Mouse (Mus musculus): Measurements from ENCODE around the gene Cdh4. TPM values are rescaled to one million over a fixed set of nuclear protein-coding genes. Genes with fewer than 3 reads are reported as not detected.
A peak's percentile ranks its signal among the peaks of the same experiment; 100 is the strongest.

The Cdh4 gene
- polyA plus RNA-seq, 1 experiment from 2014 or later = 57.4 TPM

DNA sequence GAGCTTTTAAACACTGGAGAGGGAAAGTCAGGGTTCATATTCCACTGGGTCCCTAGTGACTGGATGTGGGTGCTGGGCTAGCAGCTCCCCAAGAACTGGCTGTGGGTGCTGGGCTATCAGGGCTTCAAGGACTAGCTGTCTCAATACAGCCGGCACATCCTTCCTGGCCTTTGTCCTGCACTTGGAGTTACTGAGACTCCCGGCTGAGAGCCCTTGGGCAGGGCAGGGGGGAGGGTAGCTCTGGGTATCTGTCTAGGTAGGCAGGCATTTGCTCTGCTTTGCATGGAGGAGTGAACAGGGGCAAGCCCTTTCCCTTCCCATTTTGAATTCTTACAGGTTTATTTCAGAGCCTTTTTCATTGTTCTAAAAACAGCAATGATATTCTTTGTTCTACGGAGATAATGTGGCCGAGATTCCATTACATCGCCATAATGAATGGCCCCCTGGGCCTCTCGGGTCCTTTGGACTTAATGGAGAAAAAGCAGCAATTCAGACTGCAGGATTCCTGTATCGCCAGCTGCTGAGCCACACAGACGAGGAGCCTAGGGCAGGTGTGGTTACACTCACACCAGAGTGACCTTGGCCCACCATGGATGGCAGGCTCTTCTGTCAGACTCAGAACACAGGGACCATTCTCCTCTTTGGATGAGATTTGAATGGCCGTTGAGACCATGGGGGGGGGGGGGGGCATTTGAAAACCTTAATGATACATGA is 97.5 kb downstream of the Cdh4 start:
- H3K4me2 ChIP-seq (ENCODE audit: low read length) = no peak overlapping the region
- no peaks in the 10 kb centered on the region for H3K27me3 ChIP-seq (replicated peaks; ENCODE audit: control insufficient read depth, insufficient read depth, low read length)
- ATAC-seq = no peak
- no peak overlapping the region for H3K4me3 ChIP-seq (replicated peaks; ENCODE audit: low read length)
- WGBS = 8% methylated on average over 9 of the region's 9 CpGs
- no peaks in the 10 kb centered on the region for H3K36me3 ChIP-seq (ENCODE audit: control insufficient read depth, insufficient read depth)
- H3K27ac ChIP-seq (ENCODE audit: low read length) = no peak overlapping the region
- no peaks in the 10 kb centered on the region for H3K9me3 ChIP-seq (ENCODE audit: control insufficient read depth, low read length)
- H3K4me1 ChIP-seq (replicated peaks; ENCODE audit: control insufficient read depth, insufficient read depth, low read length) = peaks cover 37% of the 10 kb centered on the region
- no peak overlapping the region for H3K9ac ChIP-seq (replicated peaks; ENCODE audit: low read depth, low read length)

DNA sequence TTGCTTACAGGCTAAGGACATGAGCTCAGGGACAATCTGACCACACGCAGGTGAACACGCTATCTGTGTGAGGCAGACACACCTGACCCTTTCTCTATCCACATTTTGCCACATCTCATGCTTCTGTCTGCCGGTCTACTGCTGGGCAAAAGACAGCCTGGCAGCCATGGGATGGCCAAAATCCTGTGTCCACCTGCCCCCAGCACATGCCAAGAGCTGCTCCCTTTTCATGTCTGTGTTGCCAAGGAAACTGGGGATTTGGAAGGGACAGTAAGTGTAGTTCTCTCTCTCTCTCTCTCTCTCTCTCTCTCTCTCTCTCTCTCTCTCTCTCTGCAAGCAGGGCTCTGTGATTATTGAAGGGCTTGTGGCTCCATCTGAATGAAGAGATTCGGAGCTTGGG is 98.9 kb downstream of the Cdh4 start:
- Histone ChIP-seq H3K27me3 (replicated peaks; ENCODE audit: control insufficient read depth, insufficient read depth, low read length) (no peaks in the 10 kb centered on the region), H3K4me3 (replicated peaks; ENCODE audit: low read length) (no peak overlapping the region), H3K4me1 (replicated peaks; ENCODE audit: control insufficient read depth, insufficient read depth, low read length) (peaks cover 29% of the 10 kb centered on the region), H3K27ac (ENCODE audit: low read length) (no peak overlapping the region), H3K4me2 (ENCODE audit: low read length) (no peak overlapping the region), H3K9me3 (ENCODE audit: control insufficient read depth, low read length) (no peaks in the 10 kb centered on the region), H3K36me3 (ENCODE audit: control insufficient read depth, insufficient read depth) (no peaks in the 10 kb centered on the region), H3K9ac (replicated peaks; ENCODE audit: low read depth, low read length) (no peak overlapping the region)
- no peak for ATAC-seq
- WGBS = 85% methylated on average over 4 of the region's 4 CpGs

- H3K36me3 ChIP-seq (ENCODE audit: control insufficient read depth, insufficient read depth) = no peaks in the 10 kb centered on the region
- no peak overlapping the region for H3K9ac ChIP-seq (replicated peaks; ENCODE audit: low read depth, low read length)
- H3K4me1 ChIP-seq (replicated peaks; ENCODE audit: control insufficient read depth, insufficient read depth, low read length) = no peaks in the 10 kb centered on the region
- H3K4me2 ChIP-seq (ENCODE audit: low read length) = no peak overlapping the region
- no peak overlapping the region for H3K27ac ChIP-seq (ENCODE audit: low read length)
- no peak for ATAC-seq
- H3K4me3 ChIP-seq (replicated peaks; ENCODE audit: low read length) = no peak overlapping the region
- H3K27me3 ChIP-seq (replicated peaks; ENCODE audit: control insufficient read depth, insufficient read depth, low read length) = no peaks in the 10 kb centered on the region
- WGBS = 77% methylated on average over 5 of the region's 5 CpGs
- H3K9me3 ChIP-seq (ENCODE audit: control insufficient read depth, low read length) = no peaks in the 10 kb centered on the region
These were observed 105.4 kb downstream of the Cdh4 start for GRCm38 (mm10) chr2:179547627-179548026.

DNA sequence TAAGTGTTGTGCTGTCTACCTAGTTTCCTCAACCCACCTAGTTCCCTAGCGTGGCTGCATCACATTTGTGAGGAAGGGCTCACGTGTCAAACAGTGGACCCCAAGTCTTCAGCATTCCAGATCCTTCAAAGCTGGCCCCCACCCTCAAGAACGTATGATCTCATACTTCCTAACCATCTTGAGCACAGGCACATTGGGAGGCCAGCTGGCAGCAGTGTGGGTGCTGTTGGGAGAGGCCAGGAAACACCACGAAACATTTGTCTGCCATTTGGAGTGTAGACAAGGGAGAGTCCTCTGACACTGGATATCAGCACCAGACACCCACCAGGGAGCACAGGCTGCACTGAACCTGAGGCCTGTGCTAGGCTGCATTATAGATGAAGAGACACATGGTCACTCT is 113.7 kb downstream of the Cdh4 start:
- Histone ChIP-seq H3K27ac (ENCODE audit: low read length) (no peak overlapping the region), H3K4me3 (replicated peaks; ENCODE audit: low read length) (no peak overlapping the region), H3K36me3 (ENCODE audit: control insufficient read depth, insufficient read depth) (no peaks in the 10 kb centered on the region), H3K4me2 (ENCODE audit: low read length) (no peak overlapping the region), H3K27me3 (replicated peaks; ENCODE audit: control insufficient read depth, insufficient read depth, low read length) (no peaks in the 10 kb centered on the region), H3K9me3 (ENCODE audit: control insufficient read depth, low read length) (no peaks in the 10 kb centered on the region), H3K4me1 (replicated peaks; ENCODE audit: control insufficient read depth, insufficient read depth, low read length) (peaks cover 14% of the 10 kb centered on the region; the same call in 1 of the 2 replicates), H3K9ac (replicated peaks; ENCODE audit: low read depth, low read length) (no peak overlapping the region)
- ATAC-seq = 0 out of 2 replicates have a peak, but pooled peaks have one; percentile 15
- 65% methylated on average over 4 of the region's 4 CpGs for WGBS

- H3K27me3 ChIP-seq (replicated peaks; ENCODE audit: control insufficient read depth, insufficient read depth, low read length) = no peaks in the 10 kb centered on the region
- no peak for ATAC-seq
- WGBS = 94% methylated on average over 2 of the region's 2 CpGs
- H3K4me2 ChIP-seq (ENCODE audit: low read length) = no peak overlapping the region
- H3K27ac ChIP-seq (ENCODE audit: low read length) = no peak overlapping the region
- H3K4me1 ChIP-seq (replicated peaks; ENCODE audit: control insufficient read depth, insufficient read depth, low read length) = peaks cover 9% of the 10 kb centered on the region; the same call in 1 of the 2 replicates
- no peaks in the 10 kb centered on the region for H3K36me3 ChIP-seq (ENCODE audit: control insufficient read depth, insufficient read depth)
- H3K9ac ChIP-seq (replicated peaks; ENCODE audit: low read depth, low read length) = no peak overlapping the region
- H3K4me3 ChIP-seq (replicated peaks; ENCODE audit: low read length) = no peak overlapping the region
- no peaks in the 10 kb centered on the region for H3K9me3 ChIP-seq (ENCODE audit: control insufficient read depth, low read length)
These were observed 120.1 kb downstream of the Cdh4 start for GRCm38 (mm10) chr2:179562350-179562749.

DNA sequence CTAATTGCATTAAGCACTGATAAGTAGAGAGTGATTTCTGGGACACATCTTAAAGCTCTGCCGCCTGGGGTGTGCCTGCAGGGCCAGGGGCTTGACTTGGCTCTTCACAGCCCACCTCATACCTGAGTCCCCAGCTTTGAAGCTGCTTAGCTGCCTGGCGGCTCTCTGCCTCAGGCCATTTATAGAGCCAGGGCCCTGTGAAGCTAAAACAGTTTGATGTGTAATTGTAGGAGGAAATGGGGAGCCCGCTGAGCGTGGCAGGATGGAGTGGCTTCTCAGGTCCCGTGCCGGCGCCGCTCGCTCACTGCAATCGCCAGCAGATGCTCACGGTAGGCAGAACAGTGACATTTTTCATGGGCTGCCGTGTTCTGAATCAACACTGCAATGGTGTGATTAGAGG is 123.4 kb downstream of the Cdh4 start:
- no peak overlapping the region for H3K27ac ChIP-seq (ENCODE audit: low read length)
- H3K9me3 ChIP-seq (ENCODE audit: control insufficient read depth, low read length) = no peaks in the 10 kb centered on the region; the same call in 1 of the 2 replicates
- WGBS = 30% methylated on average over 12 of the region's 12 CpGs
- ATAC-seq = no peak
- no peaks in the 10 kb centered on the region for H3K27me3 ChIP-seq (replicated peaks; ENCODE audit: control insufficient read depth, insufficient read depth, low read length)
- no peak overlapping the region for H3K4me2 ChIP-seq (ENCODE audit: low read length)
- no peak overlapping the region for H3K9ac ChIP-seq (replicated peaks; ENCODE audit: low read depth, low read length)
- no peaks in the 10 kb centered on the region for H3K36me3 ChIP-seq (ENCODE audit: control insufficient read depth, insufficient read depth)
- H3K4me3 ChIP-seq (replicated peaks; ENCODE audit: low read length) = no peak overlapping the region
- H3K4me1 ChIP-seq (replicated peaks; ENCODE audit: control insufficient read depth, insufficient read depth, low read length) = peaks cover 6% of the 10 kb centered on the region

GRCm38 (mm10) chr2:179567886-179568285 is 125.7 kb downstream of the Cdh4 start:
- Histone ChIP-seq H3K27ac (ENCODE audit: low read length) (no peak overlapping the region), H3K9me3 (ENCODE audit: control insufficient read depth, low read length) (no peaks in the 10 kb centered on the region; the same call in 1 of the 2 replicates), H3K4me1 (replicated peaks; ENCODE audit: control insufficient read depth, insufficient read depth, low read length) (peaks cover 24% of the 10 kb centered on the region), H3K36me3 (ENCODE audit: control insufficient read depth, insufficient read depth) (no peaks in the 10 kb centered on the region), H3K9ac (replicated peaks; ENCODE audit: low read depth, low read length) (no peak overlapping the region), H3K4me2 (ENCODE audit: low read length) (no peak overlapping the region), H3K27me3 (replicated peaks; ENCODE audit: control insufficient read depth, insufficient read depth, low read length) (no peaks in the 10 kb centered on the region), H3K4me3 (replicated peaks; ENCODE audit: low read length) (no peak overlapping the region)
- ATAC-seq = no peak
- WGBS = 96% methylated on average over 8 of the region's 8 CpGs

- H3K9ac ChIP-seq (replicated peaks; ENCODE audit: low read depth, low read length) = no peak overlapping the region
- no peak for ATAC-seq
- peaks cover 28% of the 10 kb centered on the region for H3K4me1 ChIP-seq (replicated peaks; ENCODE audit: control insufficient read depth, insufficient read depth, low read length)
- H3K36me3 ChIP-seq (ENCODE audit: control insufficient read depth, insufficient read depth) = no peaks in the 10 kb centered on the region
- H3K4me3 ChIP-seq (replicated peaks; ENCODE audit: low read length) = no peak overlapping the region
- no peaks in the 10 kb centered on the region; the same call in 1 of the 2 replicates for H3K9me3 ChIP-seq (ENCODE audit: control insufficient read depth, low read length)
- no peak overlapping the region for H3K27ac ChIP-seq (ENCODE audit: low read length)
- WGBS = 35% methylated on average over 10 of the region's 10 CpGs
- H3K27me3 ChIP-seq (replicated peaks; ENCODE audit: control insufficient read depth, insufficient read depth, low read length) = no peaks in the 10 kb centered on the region
- no peak overlapping the region for H3K4me2 ChIP-seq (ENCODE audit: low read length)
These were observed 126.9 kb downstream of the Cdh4 start for GRCm38 (mm10) chr2:179569171-179569570.

GRCm38 (mm10) chr2:179571175-179571769 is 129.0 kb downstream of the Cdh4 start:
- ATAC-seq = peak; percentile 69
- Histone ChIP-seq H3K27me3 (replicated peaks; ENCODE audit: control insufficient read depth, insufficient read depth, low read length) (no peaks in the 10 kb centered on the region), H3K9ac (replicated peaks; ENCODE audit: low read depth, low read length) (no peak overlapping the region), H3K9me3 (ENCODE audit: control insufficient read depth, low read length) (no peaks in the 10 kb centered on the region; the same call in 1 of the 2 replicates), H3K4me2 (ENCODE audit: low read length) (no peak overlapping the region), H3K36me3 (ENCODE audit: control insufficient read depth, insufficient read depth) (no peaks in the 10 kb centered on the region), H3K4me3 (replicated peaks; ENCODE audit: low read length) (no peak overlapping the region), H3K27ac (ENCODE audit: low read length) (no peak overlapping the region), H3K4me1 (replicated peaks; ENCODE audit: control insufficient read depth, insufficient read depth, low read length) (peaks cover 25% of the 10 kb centered on the region)
- 9% methylated on average over 6 of the region's 6 CpGs for WGBS

All from forebrain, embryonic 16.5 days (tissue).